Mouse (Mus musculus): ENCODE results near the gene Speer4c. TPM values are rescaled to one million over a fixed set of nuclear protein-coding genes. Genes with fewer than 3 reads are reported as not detected.
A peak's percentile ranks its signal among the peaks of the same experiment; 100 is the strongest.
"Not testable (repeated sequence)": the region's sequence is repeated elsewhere in the genome, so short reads cannot be mapped to it uniquely, and the experiment has no call there.

Speer4c gene
- total and polyA plus RNA-seq, 3 experiments, result not detected

DNA sequence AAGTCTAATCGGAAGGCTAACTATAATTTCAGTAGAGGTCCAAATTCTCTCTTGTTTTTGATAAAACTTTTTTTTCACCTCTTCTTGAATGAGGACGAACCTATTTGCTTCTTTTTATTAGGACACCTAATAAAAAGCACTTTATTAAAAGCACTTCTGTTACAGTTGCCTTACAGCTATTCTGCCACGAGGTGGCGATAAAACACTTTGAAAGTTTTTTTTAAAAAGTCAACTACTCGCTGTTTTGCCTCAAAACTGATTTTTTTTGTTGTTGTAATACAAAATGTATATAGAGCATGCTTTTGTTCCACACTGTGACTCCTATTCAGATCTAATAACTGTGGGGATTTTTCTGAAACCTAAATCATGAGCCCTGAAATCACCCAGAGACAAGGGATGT lies 11.2 kb downstream of the Speer4c start:
- H3K4me3 ChIP-seq (ENCODE audit: control insufficient read depth in 1 of 2, insufficient read depth in 1 of 2, low read depth in 2 of 2, low read length in 2 of 2); H3K27ac ChIP-seq (ENCODE audit: control insufficient read depth, low read depth, low read length); H3K27me3 ChIP-seq (ENCODE audit: control insufficient read depth in 1 of 2, insufficient read depth in 2 of 2, low read length in 2 of 2); H3K4me1 ChIP-seq (ENCODE audit: control insufficient read depth in 1 of 2, insufficient read depth in 2 of 2, low read length in 2 of 2); H3K9me3 ChIP-seq (replicated peaks; ENCODE audit: insufficient read depth, low read length); H3K9ac ChIP-seq (ENCODE audit: control insufficient read depth, low read depth, low read length, poor library complexity, severe bottlenecking); H3K36me3 ChIP-seq (ENCODE audit: control insufficient read depth in 1 of 2, insufficient read depth in 2 of 2, low read length in 2 of 2); H3K79me2 ChIP-seq (ENCODE audit: control insufficient read depth, insufficient read depth, low read length, poor library complexity): not testable (repeated sequence)
- DNase-seq (ENCODE audit: low read depth, low spot score), result peak; percentile 11
- TF ChIP-seq CTCF (IDR thresholded peaks at IDR 0.05 in 2 of 3, conservative IDR thresholded peaks at IDR 0.05 in 1 of 3; ENCODE audit: control insufficient read depth in 1 of 3, insufficient read depth in 1 of 3, low read depth in 2 of 3, low read length in 3 of 3, poor library complexity in 1 of 3, severe bottlenecking in 1 of 3), result peak in 2 of 3 experiments; percentile 19 to 35; a peak in 3 of 6 replicates
- TF ChIP-seq SMC3 (IDR thresholded peaks at IDR 0.05; ENCODE audit: low read depth, low read length), result peak; percentile 22; the same call in 1 of the 2 replicates
- 0 out of 2 replicates have a peak, but pooled peaks have one; percentile 20 for TF ChIP-seq ZC3H11A (IDR thresholded peaks at IDR 0.05; ENCODE audit: low read depth, low read length)
- TF ChIP-seq RAD21 (IDR thresholded peaks at IDR 0.05; ENCODE audit: low read depth, low read length), result peak; percentile 37

DNA sequence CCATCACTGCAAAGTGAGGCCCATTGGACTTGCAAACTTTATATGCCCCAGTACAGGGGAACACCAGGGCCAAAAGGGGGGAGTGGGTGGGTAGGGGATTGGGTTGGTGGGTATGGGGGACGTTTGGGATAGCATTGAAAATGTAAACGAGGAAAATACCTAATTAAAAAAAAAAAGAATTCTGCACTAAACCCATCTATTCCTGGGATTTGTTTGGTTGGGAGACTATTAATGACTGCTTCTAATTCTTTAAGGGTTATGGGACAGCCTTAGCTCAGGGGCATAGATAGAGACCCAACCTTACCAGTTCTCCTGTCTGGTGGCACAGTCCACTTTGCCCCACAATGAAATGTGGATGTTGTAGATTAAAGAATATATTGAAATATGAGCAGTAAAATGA lies 16.4 kb downstream of the Speer4c start:
- H3K79me2 ChIP-seq (ENCODE audit: control insufficient read depth, insufficient read depth, low read length, poor library complexity); H3K9me3 ChIP-seq (replicated peaks; ENCODE audit: insufficient read depth, low read length); H3K4me1 ChIP-seq (ENCODE audit: control insufficient read depth in 1 of 2, insufficient read depth in 2 of 2, low read length in 2 of 2); H3K4me3 ChIP-seq (ENCODE audit: control insufficient read depth in 1 of 2, insufficient read depth in 1 of 2, low read depth in 2 of 2, low read length in 2 of 2); H3K27me3 ChIP-seq (ENCODE audit: control insufficient read depth in 1 of 2, insufficient read depth in 2 of 2, low read length in 2 of 2); DNase-seq (ENCODE audit: low read depth, low spot score); H3K27ac ChIP-seq (ENCODE audit: control insufficient read depth, low read depth, low read length); H3K36me3 ChIP-seq (ENCODE audit: control insufficient read depth in 1 of 2, insufficient read depth in 2 of 2, low read length in 2 of 2); H3K9ac ChIP-seq (ENCODE audit: control insufficient read depth, low read depth, low read length, poor library complexity, severe bottlenecking): not testable (repeated sequence)

DNA sequence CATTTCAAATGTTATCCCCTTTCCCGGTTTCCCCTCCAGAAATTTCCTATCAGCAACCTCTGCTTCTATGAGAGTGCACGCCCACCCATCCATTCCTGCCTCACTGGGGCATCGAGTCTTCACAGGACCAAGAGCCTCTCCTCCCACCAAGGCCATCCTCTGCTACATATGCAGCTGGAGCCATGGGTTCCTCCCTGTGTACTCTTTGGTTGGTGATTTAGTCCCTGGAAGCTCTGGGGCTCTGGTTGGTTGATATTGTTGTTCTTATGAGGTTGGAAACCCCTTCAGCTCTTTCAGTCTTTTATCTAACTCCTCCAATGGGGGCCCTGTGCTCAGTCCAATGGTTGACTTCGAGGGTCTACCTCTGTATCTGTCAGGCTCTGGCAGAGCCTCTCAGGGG lies 22.2 kb downstream of the Speer4c start:
- H3K4me3 ChIP-seq (ENCODE audit: control insufficient read depth in 1 of 2, insufficient read depth in 1 of 2, low read depth in 2 of 2, low read length in 2 of 2); DNase-seq (ENCODE audit: low read depth, low spot score); H3K79me2 ChIP-seq (ENCODE audit: control insufficient read depth, insufficient read depth, low read length, poor library complexity); H3K36me3 ChIP-seq (ENCODE audit: control insufficient read depth in 1 of 2, insufficient read depth in 2 of 2, low read length in 2 of 2); H3K9me3 ChIP-seq (replicated peaks; ENCODE audit: insufficient read depth, low read length); H3K27ac ChIP-seq (ENCODE audit: control insufficient read depth, low read depth, low read length); H3K9ac ChIP-seq (ENCODE audit: control insufficient read depth, low read depth, low read length, poor library complexity, severe bottlenecking); H3K27me3 ChIP-seq (ENCODE audit: control insufficient read depth in 1 of 2, insufficient read depth in 2 of 2, low read length in 2 of 2); H3K4me1 ChIP-seq (ENCODE audit: control insufficient read depth in 1 of 2, insufficient read depth in 2 of 2, low read length in 2 of 2): not testable (repeated sequence)

- H3K79me2 ChIP-seq (ENCODE audit: control insufficient read depth, insufficient read depth, low read length, poor library complexity); H3K27ac ChIP-seq (ENCODE audit: control insufficient read depth, low read depth, low read length); H3K9ac ChIP-seq (ENCODE audit: control insufficient read depth, low read depth, low read length, poor library complexity, severe bottlenecking); H3K9me3 ChIP-seq (replicated peaks; ENCODE audit: insufficient read depth, low read length); H3K4me1 ChIP-seq (ENCODE audit: control insufficient read depth in 1 of 2, insufficient read depth in 2 of 2, low read length in 2 of 2); H3K27me3 ChIP-seq (ENCODE audit: control insufficient read depth in 1 of 2, insufficient read depth in 2 of 2, low read length in 2 of 2); H3K4me3 ChIP-seq (ENCODE audit: control insufficient read depth in 1 of 2, insufficient read depth in 1 of 2, low read depth in 2 of 2, low read length in 2 of 2); H3K36me3 ChIP-seq (ENCODE audit: control insufficient read depth in 1 of 2, insufficient read depth in 2 of 2, low read length in 2 of 2): not testable (repeated sequence)
- DNase-seq (ENCODE audit: low read depth, low spot score), result peak; percentile 7
Measured at GRCm38 (mm10) chr5:15690822-15691221, 23.2 kb downstream of the Speer4c start.

DNA sequence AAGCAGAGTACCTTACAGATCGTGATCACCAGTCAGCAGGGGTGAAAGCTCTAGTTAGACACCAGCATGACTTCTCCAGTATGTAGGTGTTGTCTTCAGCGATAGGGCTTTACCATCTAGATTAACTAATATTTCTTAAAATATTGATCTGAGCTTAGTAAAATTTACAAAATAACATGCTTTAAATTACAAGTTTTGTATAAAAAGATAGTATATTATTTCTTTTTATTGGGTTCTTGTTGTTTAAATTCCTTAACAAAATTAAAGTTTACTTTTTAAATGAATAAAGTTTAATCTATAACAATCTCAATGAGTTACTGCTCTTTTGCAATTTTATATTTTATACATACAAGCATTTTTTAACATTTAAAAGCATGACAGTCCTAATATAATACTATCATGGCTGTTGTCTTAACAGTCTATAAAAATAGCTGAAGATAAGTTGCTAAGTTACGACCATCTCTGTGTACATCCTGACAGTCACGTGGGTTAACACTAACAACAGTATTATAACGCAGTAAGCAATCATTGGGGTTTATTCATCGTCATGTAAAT lies 24.3 kb downstream of the Speer4c start:
- H3K4me3 ChIP-seq (ENCODE audit: control insufficient read depth in 1 of 2, insufficient read depth in 1 of 2, low read depth in 2 of 2, low read length in 2 of 2); H3K4me1 ChIP-seq (ENCODE audit: control insufficient read depth in 1 of 2, insufficient read depth in 2 of 2, low read length in 2 of 2); DNase-seq (ENCODE audit: low read depth, low spot score); H3K9ac ChIP-seq (ENCODE audit: control insufficient read depth, low read depth, low read length, poor library complexity, severe bottlenecking); H3K36me3 ChIP-seq (ENCODE audit: control insufficient read depth in 1 of 2, insufficient read depth in 2 of 2, low read length in 2 of 2); H3K79me2 ChIP-seq (ENCODE audit: control insufficient read depth, insufficient read depth, low read length, poor library complexity); H3K27me3 ChIP-seq (ENCODE audit: control insufficient read depth in 1 of 2, insufficient read depth in 2 of 2, low read length in 2 of 2); H3K9me3 ChIP-seq (replicated peaks; ENCODE audit: insufficient read depth, low read length); H3K27ac ChIP-seq (ENCODE audit: control insufficient read depth, low read depth, low read length): not testable (repeated sequence)

DNA sequence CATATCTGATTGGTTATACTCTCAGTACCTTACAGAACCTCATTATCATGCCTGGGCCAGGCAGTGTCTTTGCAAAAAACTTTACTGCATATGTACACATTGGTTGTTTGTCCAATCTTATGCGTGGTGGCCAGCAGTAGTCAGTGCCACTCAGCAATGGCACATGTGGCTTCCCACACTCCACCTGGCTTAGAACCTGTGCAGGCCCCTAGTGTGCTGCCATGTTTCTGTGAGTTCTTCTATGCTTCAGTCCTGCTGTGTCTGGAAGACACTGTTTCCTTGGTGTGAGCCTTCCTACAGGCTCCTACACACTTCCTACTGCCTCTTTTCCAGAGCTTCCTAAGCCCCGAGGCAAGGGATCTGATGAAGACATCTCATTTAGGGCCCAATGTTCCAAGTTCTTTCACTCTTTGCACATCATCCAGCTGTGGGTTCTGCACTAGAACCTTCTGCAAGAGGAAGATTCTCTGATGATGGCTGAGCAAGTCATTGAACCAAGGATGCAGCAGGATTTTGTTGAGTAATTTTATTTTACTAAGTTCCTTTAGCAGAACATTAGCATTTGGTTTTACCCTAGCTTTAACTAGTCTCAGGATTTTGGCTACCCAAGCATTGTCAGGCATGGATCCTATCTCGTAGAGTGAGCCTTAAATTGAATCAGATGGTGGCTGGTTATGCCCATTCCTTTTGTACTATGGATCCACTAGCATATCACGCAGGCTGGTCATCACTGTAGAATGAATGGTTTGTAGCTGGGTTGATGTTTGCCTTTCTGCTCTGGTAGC lies 25.0 kb downstream of the Speer4c start:
- not testable (repeated sequence) for H3K9ac ChIP-seq (ENCODE audit: control insufficient read depth, low read depth, low read length, poor library complexity, severe bottlenecking); H3K4me3 ChIP-seq (ENCODE audit: control insufficient read depth in 1 of 2, insufficient read depth in 1 of 2, low read depth in 2 of 2, low read length in 2 of 2); H3K27ac ChIP-seq (ENCODE audit: control insufficient read depth, low read depth, low read length); DNase-seq (ENCODE audit: low read depth, low spot score); H3K9me3 ChIP-seq (replicated peaks; ENCODE audit: insufficient read depth, low read length); H3K79me2 ChIP-seq (ENCODE audit: control insufficient read depth, insufficient read depth, low read length, poor library complexity); H3K27me3 ChIP-seq (ENCODE audit: control insufficient read depth in 1 of 2, insufficient read depth in 2 of 2, low read length in 2 of 2); H3K4me1 ChIP-seq (ENCODE audit: control insufficient read depth in 1 of 2, insufficient read depth in 2 of 2, low read length in 2 of 2); H3K36me3 ChIP-seq (ENCODE audit: control insufficient read depth in 1 of 2, insufficient read depth in 2 of 2, low read length in 2 of 2)
